Mouse (Mus musculus): Measurements from ENCODE around the gene Rtl8a.
"Not testable (repeated sequence)": the region's sequence is repeated elsewhere in the genome, so short reads cannot be mapped to it uniquely, and the experiment has no call there.

GRCm38 (mm10) chrX:53652917-53653316, 9.4 kb upstream of the Rtl8a start:
- not testable (repeated sequence) for TF ChIP-seq POLR2A (IDR thresholded peaks at IDR 0.05; ENCODE audit: borderline replicate concordance, control insufficient read depth, low read depth, low read length); CTCF (IDR thresholded peaks at IDR 0.05; ENCODE audit: control insufficient read depth, insufficient read depth, low read length)

Data from bone marrow, adult 2 months (tissue).